Mouse (Mus musculus): ENCODE results near the gene Commd7. TPM values are rescaled to one million over a fixed set of nuclear protein-coding genes. Genes with fewer than 3 reads are reported as not detected.

Gene Commd7
- total RNA-seq, 2 experiments from 2014 or later, result 8.1 to 11.9 TPM

- no peak for DNase-seq
- Histone ChIP-seq H3K4me3 (no peak overlapping the region), H3K27ac (no peak overlapping the region)
- no peak for TF ChIP-seq CTCF (IDR thresholded peaks at IDR 0.05)
- intact Hi-C loops (cut with DNase I), result no loop called here
These were observed 15.7 kb downstream of the Commd7 start for GRCm38 (mm10) chr2:153616893-153617292.

- Histone ChIP-seq H3K27ac (no peak overlapping the region), H3K4me3 (no peak overlapping the region)
- intact Hi-C loops (cut with DNase I), result no loop called here
- no peak for TF ChIP-seq CTCF (IDR thresholded peaks at IDR 0.05)
- peak; percentile 18 for DNase-seq
These were observed 19.8 kb downstream of the Commd7 start for GRCm38 (mm10) chr2:153612594-153613281.

- Histone ChIP-seq H3K4me3 (no peak overlapping the region), H3K27ac (no peak overlapping the region)
- no peak for DNase-seq
- intact Hi-C loops (cut with DNase I), result no loop called here
- no peak for TF ChIP-seq CTCF (IDR thresholded peaks at IDR 0.05)
These were observed 20.8 kb downstream of the Commd7 start for GRCm38 (mm10) chr2:153611743-153612142.

GRCm38 (mm10) chr2:153611241-153611630 is 21.3 kb downstream of the Commd7 start:
- no peak for DNase-seq
- intact Hi-C loops (cut with DNase I), result no loop called here

GRCm38 (mm10) chr2:153610426-153611240 is 21.9 kb downstream of the Commd7 start:
- TF ChIP-seq CTCF (IDR thresholded peaks at IDR 0.05), result no peak
- no peak overlapping the region for H3K4me3 ChIP-seq
- H3K27ac ChIP-seq, result no peak overlapping the region
- intact Hi-C loops (cut with DNase I), result no loop called here
- no peak for DNase-seq

More at GRCm38 (mm10) chr2:153611241-153611630, 21.3 kb downstream of the Commd7 start:
- no peak overlapping the region for H3K27ac ChIP-seq
- H3K4me3 ChIP-seq, result no peak overlapping the region
- no peak for TF ChIP-seq CTCF (IDR thresholded peaks at IDR 0.05)

- TF ChIP-seq CTCF (IDR thresholded peaks at IDR 0.05), result peak; percentile 89
- H3K4me3 ChIP-seq, result no peak overlapping the region
- DNase-seq, result peak; percentile 90
- 0 out of 2 replicates have a peak overlapping the region, but pooled peaks have one; percentile 24 for H3K27ac ChIP-seq
- intact Hi-C loops (cut with DNase I), result no loop called here
These were observed 23.0 kb downstream of the Commd7 start for GRCm38 (mm10) chr2:153609548-153609947.

- DNase-seq, result peak; percentile 40
- intact Hi-C loops (cut with DNase I), result no loop called here
- Histone ChIP-seq H3K27ac (0 out of 2 replicates have a peak overlapping the region, but pooled peaks have one; percentile 24), H3K4me3 (no peak overlapping the region)
- TF ChIP-seq CTCF (IDR thresholded peaks at IDR 0.05), result no peak
These were observed 23.5 kb downstream of the Commd7 start for GRCm38 (mm10) chr2:153609058-153609457.

- TF ChIP-seq CTCF (IDR thresholded peaks at IDR 0.05), result no peak
- Histone ChIP-seq H3K4me3 (no peak overlapping the region), H3K27ac (peak overlapping the region; percentile 24)
- intact Hi-C loops (cut with DNase I), result no loop called here
- DNase-seq, result peak; percentile 91
These were observed 24.6 kb downstream of the Commd7 start for GRCm38 (mm10) chr2:153607870-153608515.

- H3K27ac ChIP-seq, result no peak overlapping the region
- intact Hi-C loops (cut with DNase I), result no loop called here
- no peak overlapping the region for H3K4me3 ChIP-seq
- peak; percentile 56 for TF ChIP-seq CTCF (IDR thresholded peaks at IDR 0.05)
- peak; percentile 41 for DNase-seq
These were observed 26.2 kb downstream of the Commd7 start for GRCm38 (mm10) chr2:153606421-153606820.

GRCm38 (mm10) chr2:153603724-153604123 is 28.9 kb downstream of the Commd7 start:
- no peak for DNase-seq
- no peak overlapping the region for H3K27ac ChIP-seq
- no peak overlapping the region for H3K4me3 ChIP-seq
- peak; percentile 16; the same call in 1 of the 2 replicates for TF ChIP-seq CTCF (IDR thresholded peaks at IDR 0.05)
- intact Hi-C loops (cut with DNase I), result no loop called here

- Histone ChIP-seq H3K27ac (no peak overlapping the region; the same call in 1 of the 2 replicates), H3K4me3 (no peak overlapping the region)
- peak; percentile 65 for DNase-seq
- TF ChIP-seq CTCF (IDR thresholded peaks at IDR 0.05), result no peak
- intact Hi-C loops (cut with DNase I), result no loop called here
These were observed 31.6 kb downstream of the Commd7 start for GRCm38 (mm10) chr2:153600667-153601648.

Data from gastrocnemius, adult 2 months (tissue).